Mouse (Mus musculus) midbrain, embryonic 13.5 days (tissue): ENCODE results near the gene Rnf185. TPM values are rescaled to one million over a fixed set of nuclear protein-coding genes. Genes with fewer than 3 reads are reported as not detected.

Experiments
- ATAC-seq: fragments of 200-750 bp; cut with Nextera tagmentation; 2 replicates; pipeline ENCODE4 v1.8.0; 2017; ENCODE audit warnings: mild to moderate bottlenecking, moderate TSS enrichment, moderate library complexity
- H3K27ac ChIP-seq: fragments of 300-500 bp; sonication (generic); 2 replicates; pipeline ENCODE4 v1.5.1; 2015; ENCODE audit warnings: inconsistent platforms, mild to moderate bottlenecking, moderate library complexity
- H3K27me3 ChIP-seq: fragments of 300-500 bp; sonication (generic); 2 replicates; pipeline ENCODE4 v1.6.1; 2015; ENCODE audit warnings: mild to moderate bottlenecking, inconsistent platforms
- H3K36me3 ChIP-seq: fragments of 300-500 bp; sonication (generic); 2 replicates; pipeline ENCODE4 v1.6.1; 2015; ENCODE audit warnings: mild to moderate bottlenecking, inconsistent platforms
- H3K4me1 ChIP-seq: fragments of 300-500 bp; sonication (generic); replicated peaks from 2 replicates; pipeline ENCODE4 v1.6.1; 2015; ENCODE audit warnings: inconsistent platforms
- H3K4me2 ChIP-seq: fragments of 300-500 bp; sonication (generic); replicated peaks from 2 replicates; pipeline ENCODE4 v1.6.1; 2015; ENCODE audit warnings: moderate library complexity, mild to moderate bottlenecking, inconsistent platforms
- H3K4me3 ChIP-seq: fragments of 300-500 bp; sonication (generic); replicated peaks from 2 replicates; pipeline ENCODE4 v1.5.1; 2015; ENCODE audit warnings: mild to moderate bottlenecking, inconsistent platforms
- H3K9ac ChIP-seq: fragments of 300-500 bp; sonication (generic); replicated peaks from 2 replicates; pipeline ENCODE4 v1.6.1; 2015; ENCODE audit warnings: mild to moderate bottlenecking, inconsistent platforms
- H3K9me3 ChIP-seq: fragments of 300-500 bp; sonication (generic); 2 replicates; pipeline ENCODE4 v1.6.1; 2016; ENCODE audit warnings: mild to moderate bottlenecking, inconsistent platforms
- WGBS: fragments of 180-500 bp; shearing (Covaris S2); methylation state at CpG from one replicate; pipeline ENCODE4 v1.1.7; 2015; 5-methylcytosine and 5-hydroxymethylcytosine counted together
- polyA plus RNA-seq: library from polyadenylated mRNA; unstranded; fragments of >200 nt; fragmentation: Nextera tagmentation; extraction: Ambion mirVana; gene quantifications from 2 replicates; pipeline ENCODE4 v1.2.1, GENCODE M21; 2015

Rnf185 gene
- polyA plus RNA-seq, 1 experiment from 2014 or later: 49.3 TPM

DNA sequence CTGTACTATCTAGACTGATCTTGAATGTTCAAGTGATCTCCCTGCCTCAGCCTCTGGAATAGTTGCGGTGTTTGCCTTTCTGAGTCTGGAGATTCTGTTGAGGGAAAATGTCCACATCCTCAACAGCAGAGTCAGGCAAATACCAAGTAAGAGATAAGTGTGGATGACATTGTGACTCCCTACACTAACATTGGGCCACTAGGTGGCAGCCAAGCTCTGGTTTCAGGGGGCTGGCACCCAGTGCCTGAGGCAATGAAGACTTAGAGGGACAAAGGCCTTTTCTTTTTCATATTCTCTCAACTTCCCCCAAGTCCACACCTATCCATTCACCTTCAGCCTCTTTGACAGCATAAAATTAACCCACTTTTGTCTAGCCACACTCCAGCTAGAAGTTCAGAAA is 20.3 kb upstream of the Rnf185 start:
- peak; percentile 80 for ATAC-seq
- Histone ChIP-seq H3K4me1 (no peaks in the 10 kb centered on the region), H3K27ac (no peak overlapping the region), H3K4me2 (no peak overlapping the region), H3K9ac (no peak overlapping the region), H3K36me3 (no peaks in the 10 kb centered on the region), H3K9me3 (no peaks in the 10 kb centered on the region), H3K27me3 (no peaks in the 10 kb centered on the region), H3K4me3 (no peak overlapping the region)
- WGBS: 32% methylated on average over 1 of the region's 1 CpGs

DNA sequence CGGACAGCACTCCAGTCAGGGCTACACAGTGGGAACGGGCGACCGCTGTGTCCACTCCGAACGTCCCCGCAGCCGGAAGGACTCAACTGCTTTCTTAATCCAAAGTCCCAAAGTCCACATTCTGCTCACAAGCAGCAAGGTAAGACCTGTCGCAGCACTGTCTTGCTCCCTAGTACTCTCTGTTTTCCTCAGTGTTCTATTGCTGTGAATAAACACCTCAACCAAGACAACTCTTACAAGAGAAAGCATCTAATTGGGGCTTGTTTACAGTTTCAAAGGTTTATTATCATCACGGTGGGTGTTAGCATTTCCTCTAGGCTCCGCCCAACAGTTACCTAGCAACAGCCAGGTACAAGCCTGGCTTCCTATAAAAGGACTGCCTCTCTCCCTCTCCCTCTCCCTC is 19.3 kb upstream of the Rnf185 start:
- WGBS: 31% methylated on average over 11 of the region's 11 CpGs

DNA sequence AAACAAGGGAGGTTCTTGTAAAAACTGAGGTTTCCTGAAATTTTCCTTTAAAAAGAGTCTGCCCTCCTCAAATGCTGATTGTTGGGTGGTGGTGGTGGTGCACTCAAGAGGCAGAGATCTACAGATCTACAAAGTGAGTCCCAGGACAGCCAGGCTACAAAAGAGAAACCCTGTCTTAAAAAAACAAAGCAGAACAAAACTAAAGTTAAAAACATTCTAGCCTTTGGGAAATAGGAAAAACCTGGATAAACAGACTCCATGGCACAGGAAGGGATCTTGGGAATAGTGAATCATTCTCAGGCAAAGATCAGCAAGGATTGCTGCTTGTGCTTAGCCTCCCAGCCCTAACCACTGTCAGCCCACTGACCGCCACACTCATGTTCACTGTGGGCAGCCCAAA is 10.7 kb upstream of the Rnf185 start:
- Histone ChIP-seq H3K9ac (no peak overlapping the region), H3K4me1 (no peaks in the 10 kb centered on the region), H3K9me3 (0 out of 2 replicates have a peak, but pooled peaks cover 5% of the 10 kb centered on the region), H3K4me2 (no peak overlapping the region), H3K36me3 (no peaks in the 10 kb centered on the region; the same call in 1 of the 2 replicates), H3K27me3 (no peaks in the 10 kb centered on the region), H3K4me3 (no peak overlapping the region), H3K27ac (no peak overlapping the region)
- 93% methylated on average over 1 of the region's 1 CpGs for WGBS
- no peak for ATAC-seq

More for the DNA sequence above, 19.3 kb upstream of the Rnf185 start:
- Histone ChIP-seq H3K27ac (no peak overlapping the region), H3K9me3 (no peaks in the 10 kb centered on the region), H3K4me3 (no peak overlapping the region), H3K27me3 (no peaks in the 10 kb centered on the region), H3K4me2 (no peak overlapping the region), H3K36me3 (no peaks in the 10 kb centered on the region), H3K9ac (no peak overlapping the region), H3K4me1 (no peaks in the 10 kb centered on the region)
- no peak for ATAC-seq

DNA sequence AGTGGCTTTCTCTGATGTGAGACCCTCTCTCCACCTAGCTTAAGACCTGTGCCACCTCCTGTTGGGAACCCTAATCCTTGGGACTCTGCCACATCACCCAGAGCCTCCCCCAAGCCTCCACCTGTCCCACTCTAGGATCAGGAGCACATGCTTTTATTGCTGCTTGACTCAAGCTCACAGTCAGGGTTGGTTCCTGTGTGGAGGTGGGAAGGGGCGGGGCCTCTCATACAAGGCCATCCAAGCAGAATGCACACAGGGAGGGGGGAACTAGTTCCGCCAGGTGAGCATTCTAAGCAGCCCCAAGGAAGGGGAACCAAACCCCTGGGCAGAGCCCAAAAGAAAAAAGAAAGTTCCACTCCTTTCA is 6.9 kb upstream of the Rnf185 start:
- WGBS: 85% methylated on average over 2 of the region's 2 CpGs
- H3K4me3 ChIP-seq: no peak overlapping the region
- no peaks in the 10 kb centered on the region for H3K9me3 ChIP-seq
- no peak overlapping the region for H3K4me2 ChIP-seq
- H3K4me1 ChIP-seq: 0 out of 2 replicates have a peak, but pooled peaks cover 2% of the 10 kb centered on the region
- H3K27ac ChIP-seq: no peak overlapping the region
- no peak for ATAC-seq
- peaks cover 7% of the 10 kb centered on the region for H3K36me3 ChIP-seq
- no peak overlapping the region for H3K9ac ChIP-seq
- no peaks in the 10 kb centered on the region for H3K27me3 ChIP-seq

DNA sequence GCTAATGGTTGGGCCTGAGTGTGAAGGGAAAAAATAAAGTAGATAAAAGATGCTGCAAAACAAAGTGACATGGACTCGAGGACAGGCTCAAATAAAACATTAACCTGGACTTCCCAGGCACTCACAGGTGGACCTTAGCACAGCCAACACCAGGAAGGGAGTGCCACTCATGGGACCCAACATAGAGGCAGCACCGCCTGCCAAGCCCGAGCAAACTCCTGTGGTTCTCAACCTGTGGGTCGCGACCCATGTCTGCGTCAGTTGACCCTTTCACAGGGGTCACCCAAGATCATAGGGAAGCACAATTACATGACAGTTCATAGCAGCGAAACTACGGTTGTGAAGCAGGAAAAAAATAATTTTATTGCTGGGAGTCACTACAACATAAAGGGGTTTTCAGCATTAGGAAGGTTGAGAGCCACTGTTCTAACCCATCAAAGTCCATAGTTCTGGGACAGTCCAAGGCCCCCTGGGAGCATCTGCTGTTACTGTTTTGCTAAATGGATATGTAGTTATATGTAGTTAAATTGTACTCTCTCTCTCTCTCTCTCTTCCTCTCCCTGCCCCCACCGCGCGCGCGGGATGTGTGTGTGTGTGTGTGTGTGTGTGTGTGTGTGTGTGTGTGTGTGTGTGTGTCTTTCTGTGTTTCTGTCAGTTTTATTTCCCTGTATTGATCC is 6.4 kb upstream of the Rnf185 start:
- ATAC-seq: no peak
- no peak overlapping the region for H3K4me3 ChIP-seq
- 88% methylated on average over 13 of the region's 13 CpGs for WGBS
- H3K9me3 ChIP-seq: no peaks in the 10 kb centered on the region
- no peak overlapping the region for H3K9ac ChIP-seq
- no peak overlapping the region for H3K4me2 ChIP-seq
- no peaks in the 10 kb centered on the region for H3K27me3 ChIP-seq
- peaks cover 3% of the 10 kb centered on the region for H3K4me1 ChIP-seq
- H3K27ac ChIP-seq: no peak overlapping the region
- peaks cover 7% of the 10 kb centered on the region for H3K36me3 ChIP-seq

DNA sequence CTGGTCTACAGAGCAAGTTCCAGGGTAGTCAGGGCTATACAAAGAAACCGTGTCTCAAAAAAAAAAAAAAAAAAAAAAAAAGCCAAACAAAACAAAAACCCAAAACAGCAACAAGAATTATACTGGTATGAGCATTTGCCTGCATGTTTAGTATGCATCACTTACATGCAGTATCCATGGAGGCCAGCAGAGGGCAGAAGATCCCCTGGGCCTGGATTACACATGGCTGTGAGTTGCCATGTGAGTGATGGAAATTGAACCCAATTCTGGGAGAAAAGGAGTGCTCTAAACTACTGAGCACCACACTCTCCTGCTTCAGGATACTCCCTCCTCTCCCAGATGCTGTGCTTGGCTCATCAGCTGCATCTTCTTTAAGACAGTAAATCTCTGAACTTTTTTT is 4.2 kb upstream of the Rnf185 start:
- Histone ChIP-seq H3K27me3 (no peaks in the 10 kb centered on the region), H3K4me2 (no peak overlapping the region), H3K4me3 (no peak overlapping the region), H3K9me3 (no peaks in the 10 kb centered on the region), H3K4me1 (peaks cover 13% of the 10 kb centered on the region), H3K9ac (no peak overlapping the region), H3K36me3 (peaks cover 7% of the 10 kb centered on the region), H3K27ac (no peak overlapping the region)
- ATAC-seq: no peak
- WGBS: 25% methylated on average over 1 of the region's 1 CpGs

DNA sequence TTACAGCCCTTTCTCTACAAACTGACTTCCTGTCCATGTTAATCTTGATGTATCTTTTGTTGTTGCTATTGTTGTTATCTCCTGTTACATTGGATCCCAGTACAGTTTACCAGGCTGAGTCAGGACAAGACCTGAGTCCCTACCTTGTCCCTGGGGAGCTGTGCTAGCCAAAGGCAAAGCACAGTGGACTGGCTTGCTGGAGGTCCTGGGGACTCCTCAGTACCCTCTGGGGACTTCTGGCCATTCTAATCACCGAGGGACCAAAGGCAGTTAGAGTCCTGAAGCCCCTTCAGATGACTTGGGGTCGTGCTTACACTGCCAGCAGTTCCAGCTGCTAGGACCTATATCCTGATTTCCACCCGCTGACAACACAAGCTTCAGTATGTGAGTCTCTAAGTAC is 2.3 kb upstream of the Rnf185 start:
- WGBS: 99% methylated on average over 3 of the region's 3 CpGs

DNA sequence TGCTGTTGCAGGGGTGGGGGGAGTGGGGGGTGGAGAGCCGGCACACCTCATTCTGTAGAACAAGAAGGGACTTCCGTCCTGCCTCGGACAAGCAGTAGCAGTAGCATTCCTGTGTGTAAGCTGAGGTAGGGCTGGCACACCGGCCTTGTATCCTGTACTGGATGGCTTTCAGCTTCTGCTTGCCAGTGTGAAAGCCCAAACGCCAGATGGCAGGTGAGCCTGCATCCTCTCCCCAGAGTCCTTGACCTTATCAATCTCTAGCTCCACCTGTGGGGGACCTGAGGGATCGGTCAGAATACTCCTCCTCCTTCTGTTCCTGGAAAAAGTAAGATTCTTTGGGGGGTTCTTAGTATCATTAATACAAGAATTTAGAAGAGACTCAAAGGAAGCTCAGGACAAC is 1.3 kb upstream of the Rnf185 start:
- Histone ChIP-seq H3K4me3 (peak overlapping the region; percentile 74), H3K9ac (peak overlapping the region; percentile 85), H3K27ac (no peak overlapping the region), H3K4me1 (peaks cover 26% of the 10 kb centered on the region), H3K9me3 (no peaks in the 10 kb centered on the region), H3K4me2 (peak overlapping the region; percentile 91), H3K27me3 (no peaks in the 10 kb centered on the region), H3K36me3 (peaks cover 7% of the 10 kb centered on the region)
- ATAC-seq: no peak
- 84% methylated on average over 6 of the region's 6 CpGs for WGBS

More for the DNA sequence above, 2.3 kb upstream of the Rnf185 start:
- no peak overlapping the region for H3K9ac ChIP-seq
- no peak overlapping the region for H3K27ac ChIP-seq
- ATAC-seq: no peak
- no peak overlapping the region for H3K4me3 ChIP-seq
- H3K4me2 ChIP-seq: no peak overlapping the region
- H3K4me1 ChIP-seq: peaks cover 26% of the 10 kb centered on the region
- no peaks in the 10 kb centered on the region for H3K27me3 ChIP-seq
- no peaks in the 10 kb centered on the region for H3K9me3 ChIP-seq
- peaks cover 7% of the 10 kb centered on the region for H3K36me3 ChIP-seq

DNA sequence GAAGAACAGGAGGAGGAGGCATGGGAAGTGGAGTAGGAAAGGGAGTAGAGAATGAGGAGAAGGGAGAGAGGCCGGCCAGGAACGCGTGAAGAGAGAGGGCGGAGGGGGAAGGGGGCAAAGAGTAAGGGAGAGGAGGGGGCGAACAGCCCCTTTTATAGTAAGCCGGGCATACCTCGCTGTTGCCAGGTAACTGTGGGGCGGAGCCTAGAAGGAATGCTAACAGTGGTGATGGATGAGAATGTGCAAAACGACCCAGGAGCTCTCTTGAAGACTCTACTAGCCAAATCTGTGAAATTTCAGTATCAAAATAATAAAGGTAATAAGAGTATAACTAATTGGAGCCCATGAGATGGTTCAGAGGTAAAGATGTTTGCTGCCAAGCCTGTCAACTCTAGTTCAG is 606 bp upstream of the Rnf185 start:
- peak overlapping the region; percentile 92 for H3K27ac ChIP-seq
- H3K9ac ChIP-seq: peak overlapping the region; percentile 85
- no peaks in the 10 kb centered on the region for H3K9me3 ChIP-seq
- peak overlapping the region; percentile 74 for H3K4me3 ChIP-seq
- peak overlapping the region; percentile 91 for H3K4me2 ChIP-seq
- H3K4me1 ChIP-seq: peaks cover 26% of the 10 kb centered on the region
- peak; percentile 62 for ATAC-seq
- H3K27me3 ChIP-seq: no peaks in the 10 kb centered on the region
- peaks cover 7% of the 10 kb centered on the region for H3K36me3 ChIP-seq
- WGBS: 2% methylated on average over 9 of the region's 9 CpGs

DNA sequence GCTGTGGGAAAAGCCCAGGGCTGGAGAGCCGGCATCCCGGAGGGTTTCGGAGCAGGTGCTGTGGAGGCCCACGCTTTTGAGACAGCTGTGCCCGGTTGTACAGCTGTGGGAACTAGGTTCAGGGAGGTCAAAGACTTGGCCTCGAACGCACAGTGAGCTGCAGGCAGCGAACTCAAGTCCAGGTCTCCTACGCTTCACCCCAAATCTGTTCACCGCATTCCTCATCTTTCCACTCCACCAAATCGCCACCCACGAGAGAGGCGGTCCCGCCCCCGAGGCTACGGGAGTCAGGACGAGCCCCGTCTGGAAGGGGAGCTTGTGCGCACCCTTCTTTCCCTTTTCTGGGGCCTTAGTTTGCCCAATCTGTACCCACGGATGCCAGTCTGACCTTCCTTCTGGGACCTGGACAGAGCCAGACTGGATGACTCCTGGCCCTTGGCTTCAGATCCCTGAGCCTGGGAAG is 431 bp downstream of the Rnf185 start:
- ATAC-seq: no peak; the same call in 1 of the 2 replicates
- Histone ChIP-seq H3K4me3 (peak overlapping the region; percentile 74), H3K4me1 (peaks cover 26% of the 10 kb centered on the region), H3K4me2 (peak overlapping the region; percentile 91), H3K36me3 (peaks cover 7% of the 10 kb centered on the region), H3K9me3 (no peaks in the 10 kb centered on the region), H3K27me3 (no peaks in the 10 kb centered on the region), H3K27ac (peak overlapping the region; percentile 92), H3K9ac (peak overlapping the region; percentile 85)
- under 1% methylated on average over 20 of the region's 20 CpGs for WGBS

DNA sequence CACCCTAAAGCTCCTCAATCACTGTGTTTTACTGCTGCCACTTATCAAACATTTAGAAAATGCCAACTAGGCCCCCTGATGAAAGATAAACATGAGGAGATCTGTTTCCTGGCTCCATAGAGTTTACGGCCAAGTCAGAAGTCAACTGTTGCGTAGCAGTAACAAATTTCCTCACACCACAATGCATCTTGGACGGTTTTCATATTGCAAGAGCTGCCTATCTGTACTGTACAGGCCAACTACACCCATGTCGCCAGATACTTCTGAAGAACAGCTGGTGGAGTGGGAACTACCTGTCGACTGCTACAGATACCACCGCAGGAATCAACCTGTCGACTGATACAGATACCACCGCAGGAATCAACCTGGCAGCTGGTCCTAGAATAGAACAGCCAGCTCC is 7.3 kb downstream of the Rnf185 start:
- no peaks in the 10 kb centered on the region for H3K27me3 ChIP-seq
- WGBS: 93% methylated on average over 8 of the region's 8 CpGs
- H3K9ac ChIP-seq: no peak overlapping the region
- no peaks in the 10 kb centered on the region for H3K9me3 ChIP-seq
- no peak for ATAC-seq
- H3K4me1 ChIP-seq: peaks cover 2% of the 10 kb centered on the region; the same call in 1 of the 2 replicates
- no peak overlapping the region for H3K4me3 ChIP-seq
- no peak overlapping the region for H3K27ac ChIP-seq
- H3K4me2 ChIP-seq: no peak overlapping the region
- H3K36me3 ChIP-seq: no peaks in the 10 kb centered on the region

DNA sequence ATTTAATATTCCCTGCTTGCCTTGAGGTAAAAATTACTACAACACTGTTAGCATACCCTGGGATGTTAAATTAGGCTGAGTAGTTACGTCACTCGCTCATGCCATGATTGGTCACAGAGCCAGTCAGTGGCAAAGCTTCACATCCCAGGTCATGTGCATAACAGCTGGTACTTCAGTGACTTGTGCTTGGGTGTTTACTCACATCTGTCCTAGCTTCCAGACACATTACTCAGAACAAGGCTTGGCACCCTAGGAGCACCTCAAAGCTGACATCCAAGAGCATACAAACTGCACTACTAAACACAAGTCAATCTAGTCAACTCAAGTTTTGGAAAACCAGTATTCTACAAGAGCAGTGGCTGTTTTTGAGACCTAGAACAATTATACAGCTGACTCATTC is 9.1 kb downstream of the Rnf185 start:
- Histone ChIP-seq H3K4me2 (no peak overlapping the region), H3K4me1 (0 out of 2 replicates have a peak, but pooled peaks cover 2% of the 10 kb centered on the region), H3K9me3 (no peaks in the 10 kb centered on the region), H3K27me3 (no peaks in the 10 kb centered on the region), H3K9ac (no peak overlapping the region), H3K27ac (no peak overlapping the region), H3K36me3 (no peaks in the 10 kb centered on the region), H3K4me3 (no peak overlapping the region)
- 94% methylated on average over 2 of the region's 2 CpGs for WGBS
- ATAC-seq: no peak

DNA sequence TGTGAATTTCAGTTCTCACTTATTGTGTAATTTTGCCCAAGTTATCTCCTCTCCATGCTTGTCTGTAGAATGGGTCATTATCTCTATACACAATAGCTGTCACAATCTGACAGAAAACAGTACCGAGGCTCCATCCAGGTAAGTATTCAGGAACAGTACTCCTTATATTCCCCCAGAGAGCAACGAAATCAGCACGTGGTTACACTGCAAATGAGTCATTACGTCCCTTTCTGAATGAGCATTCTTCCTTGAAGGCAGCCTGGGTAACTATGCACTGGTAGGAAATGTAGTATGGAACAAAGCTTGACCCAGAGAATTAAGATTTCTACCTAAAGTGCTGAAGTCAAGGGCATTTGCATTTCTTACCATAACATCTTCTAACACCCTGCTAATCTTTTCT is 9.5 kb downstream of the Rnf185 start:
- Histone ChIP-seq H3K4me2 (no peak overlapping the region), H3K4me1 (0 out of 2 replicates have a peak, but pooled peaks cover 2% of the 10 kb centered on the region), H3K36me3 (no peaks in the 10 kb centered on the region), H3K9me3 (no peaks in the 10 kb centered on the region), H3K9ac (no peak overlapping the region), H3K4me3 (no peak overlapping the region), H3K27ac (no peak overlapping the region), H3K27me3 (no peaks in the 10 kb centered on the region)
- WGBS: 86% methylated on average over 4 of the region's 4 CpGs
- no peak for ATAC-seq
